Mouse (Mus musculus) embryonic facial prominence, embryonic 13.5 days (tissue): Measurements from ENCODE around the gene Gse1. TPM values are rescaled to one million over a fixed set of nuclear protein-coding genes. Genes with fewer than 3 reads are reported as not detected.

Source experiments
- ATAC-seq: fragments of 200-750 bp; cut with Nextera tagmentation; 2 replicates; pipeline ENCODE4 v1.8.0; 2017; ENCODE audit warnings: low read depth; ENCODE audit not compliant: insufficient number of reproducible peaks, insufficient read depth, low FRiP score, low TSS enrichment
- H3K27ac ChIP-seq: fragments of 300-500 bp; sonication (generic); 2 replicates; pipeline ENCODE4 v1.5.1; 2015; ENCODE audit warnings: moderate library complexity, mild to moderate bottlenecking, inconsistent platforms
- H3K27me3 ChIP-seq: fragments of 300-500 bp; sonication (generic); 2 replicates; pipeline ENCODE4 v1.6.1; 2015; ENCODE audit warnings: mild to moderate bottlenecking, inconsistent platforms
- H3K36me3 ChIP-seq: fragments of 300-500 bp; sonication (generic); 2 replicates; pipeline ENCODE4 v1.6.1; 2015; ENCODE audit warnings: mild to moderate bottlenecking, inconsistent platforms
- H3K4me1 ChIP-seq: fragments of 300-500 bp; sonication (generic); 2 replicates; pipeline ENCODE4 v1.6.1; 2015; ENCODE audit warnings: inconsistent platforms
- H3K4me2 ChIP-seq: fragments of 300-500 bp; sonication (generic); 2 replicates; pipeline ENCODE4 v1.6.1; 2015; ENCODE audit warnings: moderate library complexity, mild to moderate bottlenecking, inconsistent platforms
- H3K4me3 ChIP-seq: fragments of 300-500 bp; sonication (generic); 2 replicates; pipeline ENCODE4 v1.5.1; 2015; ENCODE audit warnings: mild to moderate bottlenecking, inconsistent platforms
- H3K9ac ChIP-seq: fragments of 300-500 bp; sonication (generic); 2 replicates; pipeline ENCODE4 v1.6.1; 2015; ENCODE audit warnings: mild to moderate bottlenecking, inconsistent platforms
- H3K9me3 ChIP-seq: fragments of 300-500 bp; sonication (generic); 2 replicates; pipeline ENCODE4 v1.6.1; 2016; ENCODE audit warnings: inconsistent platforms
- WGBS: fragments of 180-500 bp; shearing (Covaris S2); methylation state at CpG from one replicate; pipeline ENCODE4 v1.1.7; 2015; ENCODE audit warnings: mixed read lengths; 5-methylcytosine and 5-hydroxymethylcytosine counted together
- polyA plus RNA-seq: library from polyadenylated mRNA; unstranded; fragments of >200 nt; fragmentation: Nextera tagmentation; extraction: Ambion mirVana; gene quantifications from 2 replicates; pipeline ENCODE4 v1.2.1, GENCODE M21; 2015

Gse1 gene
- polyA plus RNA-seq, 1 experiment from 2014 or later, result 8.6 TPM

DNA sequence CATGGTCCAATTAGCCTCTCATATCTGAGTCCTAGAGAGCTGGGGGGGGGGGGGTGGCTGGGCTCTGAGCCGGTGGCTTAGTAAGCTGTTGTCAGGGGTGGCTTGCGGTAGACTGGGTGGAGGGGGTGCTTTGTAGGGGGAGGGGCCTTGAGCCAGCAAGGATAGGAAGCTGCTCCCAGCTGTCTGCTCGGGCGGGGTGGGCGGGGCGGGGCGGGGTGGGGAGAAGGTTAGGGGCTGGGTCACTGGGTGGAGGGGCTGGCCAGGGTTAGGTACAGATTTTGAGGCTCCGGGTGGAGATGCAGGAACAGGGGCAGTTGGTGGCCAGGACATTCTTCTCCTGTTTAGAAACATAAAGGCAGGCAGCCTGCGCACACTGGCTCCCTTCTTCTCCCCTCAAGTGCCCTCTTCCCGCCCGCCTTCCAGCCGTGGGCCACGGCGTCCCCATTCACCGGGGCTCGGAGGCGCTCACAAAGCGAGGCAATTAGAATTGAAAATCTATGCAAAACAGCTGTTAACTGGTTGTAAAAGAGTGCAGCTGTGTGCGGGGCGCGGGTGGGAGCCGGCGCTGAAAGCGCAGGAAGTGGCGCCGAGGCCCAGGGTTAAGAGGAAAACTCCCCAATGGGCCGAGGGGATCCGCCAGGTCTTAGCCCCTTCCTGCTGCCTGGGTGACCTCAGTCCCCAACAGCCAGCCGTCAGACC is 304.4 kb downstream of the Gse1 start:
- 2% methylated on average over 29 of the region's 29 CpGs for WGBS
- H3K4me3 ChIP-seq, result peak overlapping the region; percentile 23
- H3K9ac ChIP-seq, result peak overlapping the region; percentile 44
- H3K27ac ChIP-seq, result peak overlapping the region; percentile 41
- peak overlapping the region; percentile 57 for H3K4me2 ChIP-seq
- no peaks in the 10 kb centered on the region for H3K9me3 ChIP-seq
- H3K27me3 ChIP-seq, result peaks cover 9% of the 10 kb centered on the region
- no peak for ATAC-seq
- no peaks in the 10 kb centered on the region for H3K36me3 ChIP-seq
- H3K4me1 ChIP-seq, result peaks cover 80% of the 10 kb centered on the region

DNA sequence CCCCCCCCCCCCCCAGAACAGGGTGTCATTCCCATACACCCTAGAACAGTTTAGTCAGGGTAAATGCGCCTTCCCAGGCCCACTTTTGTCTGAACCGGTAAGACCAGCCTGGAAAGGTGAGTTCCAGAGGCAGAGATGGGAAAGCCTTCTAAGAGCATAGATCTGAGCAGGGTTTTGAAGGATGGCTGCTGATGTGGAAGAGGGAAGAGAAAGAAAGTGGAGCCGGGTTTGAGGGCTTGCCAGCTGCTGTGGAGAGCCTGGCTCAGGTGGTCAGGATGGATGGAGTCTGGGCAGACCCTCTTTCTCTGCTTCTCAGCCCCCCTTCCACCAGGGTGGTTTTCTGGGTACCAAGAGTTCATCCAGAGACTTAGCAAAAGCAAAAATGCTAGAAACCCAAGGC is 305.1 kb downstream of the Gse1 start:
- Histone ChIP-seq H3K27ac (peak overlapping the region; percentile 41; the same call in 1 of the 2 replicates), H3K9me3 (no peaks in the 10 kb centered on the region), H3K27me3 (peaks cover 9% of the 10 kb centered on the region), H3K4me3 (no peak overlapping the region), H3K4me1 (peaks cover 79% of the 10 kb centered on the region), H3K4me2 (peak overlapping the region; percentile 57), H3K9ac (no peak overlapping the region), H3K36me3 (no peaks in the 10 kb centered on the region)
- WGBS, result 27% methylated on average over 3 of the region's 3 CpGs
- ATAC-seq, result no peak

DNA sequence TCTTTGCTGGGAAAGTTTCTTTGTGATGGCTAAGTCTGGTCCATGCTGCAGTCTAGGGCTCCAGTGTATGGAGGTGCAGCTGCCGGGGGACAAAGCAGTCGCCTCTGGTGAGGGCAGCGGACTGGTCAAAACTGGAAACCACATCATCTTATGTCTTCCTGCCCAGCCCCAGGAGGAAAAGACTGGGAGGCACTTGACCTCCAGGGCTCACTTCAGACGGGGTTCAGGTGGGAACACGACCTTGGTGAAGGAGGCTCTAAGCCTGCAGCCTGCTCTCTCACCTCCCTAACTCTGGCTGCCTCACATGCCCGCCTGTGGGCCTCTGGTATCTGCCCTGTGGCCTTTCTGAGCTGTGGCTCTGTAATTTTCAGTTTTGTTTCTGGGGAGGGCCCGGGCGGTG is 305.8 kb downstream of the Gse1 start:
- H3K9ac ChIP-seq, result 0 out of 2 replicates have a peak overlapping the region, but pooled peaks have one; percentile 6
- ATAC-seq, result no peak
- H3K4me1 ChIP-seq, result peaks cover 79% of the 10 kb centered on the region
- H3K9me3 ChIP-seq, result no peaks in the 10 kb centered on the region
- peaks cover 9% of the 10 kb centered on the region for H3K27me3 ChIP-seq
- no peak overlapping the region for H3K4me2 ChIP-seq
- H3K36me3 ChIP-seq, result no peaks in the 10 kb centered on the region
- H3K4me3 ChIP-seq, result no peak overlapping the region
- no peak overlapping the region for H3K27ac ChIP-seq
- 38% methylated on average over 8 of the region's 8 CpGs for WGBS

DNA sequence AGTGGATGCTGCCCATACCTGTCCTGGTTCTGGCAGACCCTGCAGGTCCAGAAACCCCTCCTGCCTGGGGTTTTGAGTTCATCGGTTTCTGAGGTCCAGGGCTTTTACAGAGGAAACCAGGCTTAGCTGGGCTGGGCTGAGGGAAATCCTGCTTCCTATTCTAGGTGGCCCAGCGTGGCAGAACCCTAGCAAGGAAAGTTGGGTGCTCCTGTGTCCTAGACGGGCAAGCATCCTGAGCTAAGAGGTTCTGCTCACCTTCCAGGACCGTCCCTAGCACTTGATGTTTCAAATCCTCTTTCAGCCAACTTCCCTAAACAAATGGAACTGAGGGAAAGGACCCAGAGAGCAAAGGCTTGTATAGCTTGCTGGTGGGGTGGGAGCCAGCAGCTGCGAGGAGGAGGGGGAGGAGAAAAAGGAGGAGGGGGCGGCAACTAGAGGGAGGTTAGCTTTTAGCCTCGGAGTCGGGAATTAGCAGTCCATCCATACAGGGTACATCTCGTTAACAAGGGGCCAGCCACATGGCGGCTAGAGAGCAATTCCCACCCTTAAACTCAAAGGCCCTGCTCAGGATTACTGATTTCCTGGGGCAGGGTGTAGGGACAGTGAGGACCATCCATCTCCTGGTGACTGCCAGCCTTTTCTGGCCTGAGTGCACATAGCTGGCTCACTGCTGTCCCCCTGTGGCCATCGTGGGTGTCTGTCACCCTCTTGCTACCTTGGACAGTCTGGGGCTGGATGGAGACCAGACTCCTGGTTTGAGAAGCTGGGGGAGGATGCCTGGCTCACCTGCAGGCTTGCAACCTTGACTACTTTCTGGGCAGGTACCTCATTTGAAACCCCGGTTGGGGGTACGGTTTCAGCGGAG is 306.5 kb downstream of the Gse1 start:
- ATAC-seq, result no peak
- Histone ChIP-seq H3K4me1 (peaks cover 84% of the 10 kb centered on the region), H3K27me3 (peaks cover 9% of the 10 kb centered on the region), H3K36me3 (no peaks in the 10 kb centered on the region), H3K27ac (no peak overlapping the region), H3K9me3 (no peaks in the 10 kb centered on the region), H3K4me2 (peak overlapping the region; percentile 92), H3K4me3 (no peak overlapping the region), H3K9ac (0 out of 2 replicates have a peak overlapping the region, but pooled peaks have one; percentile 6)
- WGBS, result 15% methylated on average over 14 of the region's 14 CpGs

DNA sequence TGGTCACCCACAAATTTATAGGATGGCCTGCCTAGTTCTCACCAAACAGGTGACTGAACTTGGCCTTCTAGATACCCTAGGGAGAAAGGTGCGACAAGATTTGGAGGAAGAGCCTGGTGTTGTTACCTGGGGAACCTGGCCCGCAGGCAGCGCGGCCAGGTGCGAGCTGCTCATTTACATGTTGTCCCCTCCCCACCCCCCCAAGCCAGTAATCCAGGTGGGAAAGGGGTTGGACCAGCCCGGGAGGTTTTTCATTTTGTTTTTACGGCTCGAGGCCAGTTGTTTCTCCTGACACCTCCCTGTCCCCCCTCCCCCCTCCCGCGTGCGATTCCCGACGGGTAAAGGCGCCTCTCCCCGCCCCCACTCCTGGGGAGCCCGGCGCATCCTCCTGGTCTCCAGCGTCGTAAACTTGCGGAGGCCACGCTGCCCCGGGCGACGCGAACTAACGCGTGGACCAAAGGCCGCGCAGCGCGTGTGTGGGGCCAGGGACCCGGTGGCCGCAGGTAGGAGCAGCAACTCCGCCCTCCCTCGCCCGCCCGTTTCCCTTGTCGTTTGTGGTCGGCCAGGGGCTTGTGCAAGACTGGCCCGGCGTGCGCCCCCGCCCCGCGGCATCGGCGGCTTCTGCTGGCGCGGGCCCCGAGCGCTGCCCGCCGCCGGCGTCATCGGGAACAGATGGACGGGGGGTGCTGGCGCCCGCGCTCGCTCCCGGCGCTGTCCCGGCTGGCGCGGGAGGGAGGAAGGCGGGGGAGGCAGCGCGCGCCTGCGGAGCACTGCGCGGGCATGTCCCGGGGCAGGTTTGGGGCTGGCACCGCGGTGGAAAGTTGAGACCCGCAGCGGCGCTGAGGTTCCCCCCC is 307.4 kb downstream of the Gse1 start:
- H3K9me3 ChIP-seq, result no peaks in the 10 kb centered on the region
- peaks cover 9% of the 10 kb centered on the region for H3K27me3 ChIP-seq
- WGBS, result under 1% methylated on average over 73 of the region's 79 CpGs
- peaks cover 94% of the 10 kb centered on the region for H3K4me1 ChIP-seq
- peak overlapping the region; percentile 59 for H3K4me3 ChIP-seq
- peak overlapping the region; percentile 92 for H3K4me2 ChIP-seq
- H3K9ac ChIP-seq, result peak overlapping the region; percentile 76
- peak overlapping the region; percentile 88 for H3K27ac ChIP-seq
- H3K36me3 ChIP-seq, result no peaks in the 10 kb centered on the region
- ATAC-seq, result no peak

DNA sequence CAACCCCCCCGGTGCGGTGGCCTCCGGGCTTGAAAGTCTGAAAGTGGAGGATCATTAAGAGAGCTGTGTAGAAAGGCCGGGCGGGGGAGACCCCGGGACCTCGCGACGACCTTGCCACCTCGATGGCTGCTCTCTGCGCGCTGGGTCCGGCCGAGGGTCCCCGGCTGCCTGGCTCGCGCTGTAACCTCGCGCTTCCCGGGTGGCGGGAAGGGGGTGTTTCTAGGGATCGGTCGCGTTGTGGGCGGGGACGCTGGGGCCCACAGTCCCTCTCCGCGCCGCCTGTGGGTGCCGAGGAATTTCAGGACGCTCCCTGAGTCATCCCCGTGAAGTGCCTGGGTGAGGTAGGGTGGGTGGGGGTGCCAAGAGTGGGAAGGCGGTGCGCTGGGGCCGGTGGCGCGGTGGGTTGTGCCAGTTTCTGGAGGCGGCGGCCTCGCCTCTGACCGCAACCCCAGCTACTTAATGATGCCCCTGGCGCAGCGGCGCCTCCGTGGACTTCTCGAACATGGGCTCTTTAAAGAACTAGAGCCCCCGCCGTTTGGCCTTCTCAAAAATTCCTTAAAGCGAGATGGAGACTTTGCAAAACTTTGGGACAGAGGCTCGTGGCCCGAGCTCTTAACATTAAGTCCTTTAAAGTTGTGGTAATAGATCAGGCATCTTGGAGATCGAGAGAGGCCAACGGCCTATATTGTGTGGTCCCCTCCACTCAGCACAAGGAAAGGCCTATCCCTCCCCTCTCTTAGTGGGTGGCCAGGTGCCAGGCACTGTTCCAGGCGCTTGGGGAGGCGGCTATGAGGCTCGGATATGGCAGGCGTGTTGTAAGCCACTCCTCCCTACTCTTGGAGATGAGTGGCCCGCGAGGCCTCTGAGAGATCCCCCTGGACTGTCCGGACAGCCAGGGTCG is 308.3 kb downstream of the Gse1 start:
- WGBS, result under 1% methylated on average over 57 of the region's 61 CpGs
- H3K4me2 ChIP-seq, result peak overlapping the region; percentile 92
- H3K27me3 ChIP-seq, result peaks cover 9% of the 10 kb centered on the region
- no peaks in the 10 kb centered on the region for H3K9me3 ChIP-seq
- peak overlapping the region; percentile 76 for H3K9ac ChIP-seq
- peaks cover 91% of the 10 kb centered on the region for H3K4me1 ChIP-seq
- peak; percentile 1; the same call in 1 of the 2 replicates for ATAC-seq
- peak overlapping the region; percentile 88 for H3K27ac ChIP-seq
- H3K36me3 ChIP-seq, result no peaks in the 10 kb centered on the region
- H3K4me3 ChIP-seq, result peak overlapping the region; percentile 59

DNA sequence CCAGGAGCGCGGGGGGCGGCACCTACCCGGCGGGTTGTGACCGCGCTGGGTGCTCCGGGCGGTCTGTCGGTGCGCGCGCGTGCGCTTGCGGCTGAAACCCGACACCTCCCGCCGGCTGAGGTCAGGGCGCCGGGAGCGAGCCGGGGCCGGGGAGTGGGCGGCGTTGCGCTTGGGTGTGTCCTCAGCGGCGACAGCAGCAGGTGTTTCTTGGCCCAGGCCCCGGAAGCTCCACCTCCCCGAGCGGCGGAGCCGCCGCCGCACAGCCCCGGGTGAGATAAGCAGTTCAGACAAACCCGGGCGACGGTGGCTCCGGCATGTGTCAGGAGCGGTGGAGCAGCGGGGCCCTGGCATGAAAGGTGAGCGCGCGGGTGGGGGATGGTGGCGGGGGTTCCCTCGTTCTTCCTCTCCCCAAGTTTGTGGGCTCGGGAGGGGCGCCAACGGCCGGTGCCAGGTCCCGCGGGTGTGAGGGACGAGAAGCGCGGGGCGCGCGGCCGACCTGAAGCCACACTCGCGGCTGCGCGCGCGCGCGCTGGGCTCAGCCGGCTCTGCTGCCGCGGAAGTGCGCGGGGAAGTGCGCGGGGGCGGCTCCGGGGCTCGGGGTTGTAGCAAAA is 309.1 kb downstream of the Gse1 start:
- Histone ChIP-seq H3K27ac (peak overlapping the region; percentile 88), H3K9me3 (no peaks in the 10 kb centered on the region), H3K9ac (peak overlapping the region; percentile 76), H3K36me3 (no peaks in the 10 kb centered on the region), H3K4me2 (peak overlapping the region; percentile 92), H3K4me1 (peaks cover 91% of the 10 kb centered on the region), H3K27me3 (peaks cover 9% of the 10 kb centered on the region), H3K4me3 (peak overlapping the region; percentile 59)
- 0% methylated on average over 63 of the region's 79 CpGs for WGBS
- peak; percentile 13; the same call in 1 of the 2 replicates for ATAC-seq

DNA sequence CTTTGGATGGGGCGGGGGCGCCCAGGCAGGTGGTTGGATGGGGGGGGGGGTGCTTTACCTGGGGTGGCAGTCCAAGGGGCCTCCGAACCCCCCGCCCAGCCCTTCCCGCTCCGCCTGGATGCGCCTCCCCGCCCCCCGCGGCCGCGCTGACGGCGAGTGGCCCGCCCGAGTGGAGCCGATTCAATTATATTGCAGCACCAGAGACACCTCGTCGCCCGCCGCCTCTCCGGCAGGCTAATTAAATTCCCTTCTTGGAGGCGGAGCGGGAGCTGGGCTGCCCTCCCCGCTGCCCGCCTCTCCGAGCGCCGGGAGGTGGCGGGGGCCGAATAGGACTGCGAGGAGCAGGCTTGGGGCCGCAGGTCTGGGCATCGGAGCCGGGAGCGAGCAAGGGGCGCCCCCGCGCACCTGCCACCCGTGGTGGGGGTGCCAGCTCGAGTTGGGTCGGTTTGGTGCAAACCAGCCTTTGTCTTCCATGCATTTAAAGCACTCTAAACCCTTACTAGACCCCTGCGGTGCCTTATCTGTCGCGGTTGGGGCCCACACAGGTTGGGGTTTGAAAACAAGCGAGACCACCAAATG is 309.7 kb downstream of the Gse1 start:
- Histone ChIP-seq H3K4me3 (peak overlapping the region; percentile 59), H3K27me3 (peaks cover 9% of the 10 kb centered on the region), H3K27ac (peak overlapping the region; percentile 88), H3K4me2 (peak overlapping the region; percentile 92), H3K9me3 (no peaks in the 10 kb centered on the region), H3K4me1 (peaks cover 91% of the 10 kb centered on the region), H3K9ac (peak overlapping the region; percentile 76), H3K36me3 (no peaks in the 10 kb centered on the region)
- 0% methylated on average over 46 of the region's 46 CpGs for WGBS
- ATAC-seq, result no peak

DNA sequence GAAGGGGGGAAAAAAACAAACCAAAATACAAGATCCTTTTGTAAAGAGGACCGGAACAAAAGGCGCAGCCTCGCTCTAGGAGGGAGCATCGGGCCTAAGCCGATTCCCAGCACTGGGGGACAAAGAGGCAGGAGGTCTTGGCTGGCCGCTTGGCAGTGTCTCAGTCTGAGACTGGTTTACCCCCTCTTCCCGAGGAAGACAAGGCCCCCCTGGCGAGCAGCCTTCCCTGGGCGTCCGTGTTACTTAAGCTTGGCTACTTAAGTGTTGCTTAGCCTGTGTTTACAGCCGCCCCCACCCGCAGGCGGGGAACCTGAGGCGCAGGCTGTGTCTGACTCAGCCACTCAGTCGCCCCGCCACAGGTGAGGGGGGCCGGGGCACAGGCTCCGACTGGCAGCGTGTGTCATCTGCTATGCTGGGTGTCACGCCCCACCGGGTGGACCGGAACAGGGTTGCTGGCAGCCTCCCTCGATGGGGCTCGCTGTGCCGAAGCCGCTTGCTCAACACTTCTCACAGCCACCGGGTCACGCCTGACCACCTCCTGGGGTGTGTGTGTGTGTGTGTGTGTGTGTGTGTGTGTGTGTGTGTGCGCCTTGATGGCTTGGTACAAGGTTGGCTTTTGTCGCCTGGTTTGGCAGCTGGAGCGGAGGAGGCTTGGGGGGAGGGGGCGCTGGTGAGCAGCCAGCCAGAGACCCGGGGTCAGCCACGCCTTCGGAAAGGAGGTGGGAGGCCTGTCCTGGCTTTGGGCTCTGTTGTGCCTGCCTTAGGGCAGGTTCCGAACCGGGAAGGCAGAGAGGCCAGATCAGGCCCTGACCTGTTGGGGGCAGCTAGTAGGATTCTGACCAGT is 310.4 kb downstream of the Gse1 start:
- Histone ChIP-seq H3K4me2 (peak overlapping the region; percentile 92), H3K4me3 (peak overlapping the region; percentile 59), H3K9me3 (no peaks in the 10 kb centered on the region), H3K9ac (peak overlapping the region; percentile 76), H3K4me1 (peaks cover 91% of the 10 kb centered on the region), H3K27me3 (peaks cover 6% of the 10 kb centered on the region), H3K36me3 (no peaks in the 10 kb centered on the region), H3K27ac (peak overlapping the region; percentile 88)
- ATAC-seq, result no peak
- 5% methylated on average over 36 of the region's 37 CpGs for WGBS
